Mouse (Mus musculus) midbrain, embryonic 11.5 days (tissue): ENCODE measurements around the gene Hoxa5. TPM values are rescaled to one million over a fixed set of nuclear protein-coding genes. Genes with fewer than 3 reads are reported as not detected.

Experiments used
- ATAC-seq: fragments of 200-750 bp; cut with Nextera tagmentation; 2 replicates; pipeline ENCODE4 v1.8.0; 2017; ENCODE audit warnings: moderate TSS enrichment, moderate library complexity; ENCODE audit not compliant: low FRiP score
- DNase-seq: peaks from one replicate; pipeline ENCODE4 v3.0.0; 2015; ENCODE audit warnings: low spot score; ENCODE audit errors: missing footprints
- H3K27ac ChIP-seq: fragments of 300-500 bp; sonication (generic); 2 replicates; pipeline ENCODE4 v1.5.1; 2014; ENCODE audit warnings: low read depth, low read length
- H3K27me3 ChIP-seq: fragments of 300-500 bp; sonication (generic); 2 replicates; pipeline ENCODE4 v1.6.1; 2014; ENCODE audit warnings: mild to moderate bottlenecking, low read length, moderate library complexity, mixed read lengths; ENCODE audit not compliant: control insufficient read depth, insufficient read depth
- H3K36me3 ChIP-seq: fragments of 300-500 bp; sonication (generic); 2 replicates; pipeline ENCODE4 v1.6.1; 2014; ENCODE audit warnings: mild to moderate bottlenecking, low read length, moderate library complexity, mixed read lengths; ENCODE audit not compliant: control insufficient read depth, insufficient read depth
- H3K4me1 ChIP-seq: fragments of 300-500 bp; sonication (generic); 2 replicates; pipeline ENCODE4 v1.6.1; 2014; ENCODE audit warnings: low read length; ENCODE audit not compliant: control insufficient read depth, insufficient read depth
- H3K4me2 ChIP-seq: fragments of 300-500 bp; sonication (generic); 2 replicates; pipeline ENCODE4 v1.6.1; 2014; ENCODE audit warnings: mild to moderate bottlenecking, moderate library complexity
- H3K4me3 ChIP-seq: fragments of 300-500 bp; sonication (generic); 2 replicates; pipeline ENCODE4 v1.5.1; 2014; ENCODE audit warnings: low read depth, low read length
- H3K9ac ChIP-seq: fragments of 300-500 bp; sonication (generic); 2 replicates; pipeline ENCODE4 v1.6.1; 2014; ENCODE audit warnings: low read length
- H3K9me3 ChIP-seq: fragments of 300-500 bp; sonication (generic); 2 replicates; pipeline ENCODE4 v1.6.1; 2016; ENCODE audit warnings: low read length; ENCODE audit not compliant: control insufficient read depth
- WGBS: fragments of 180-500 bp; shearing (Covaris S2); extraction: QIAGEN DNeasy Blood & Tissue Kit; methylation state at CpG from one replicate; pipeline ENCODE4 v1.1.7; 2014; 5-methylcytosine and 5-hydroxymethylcytosine counted together
- polyA plus RNA-seq: library from polyadenylated mRNA; unstranded; fragments of >200 nt; fragmentation: Nextera tagmentation; extraction: Ambion mirVana; gene quantifications from 2 replicates; pipeline ENCODE4 v1.2.1, GENCODE M21; 2014

Hoxa5 gene
- polyA plus RNA-seq, 1 experiment from 2014 or later, result not detected

- Histone ChIP-seq H3K27me3 (peaks cover 98% of the 10 kb centered on the region), H3K4me1 (peaks cover 3% of the 10 kb centered on the region; the same call in 1 of the 2 replicates), H3K4me3 (no peak overlapping the region), H3K9ac (no peak overlapping the region), H3K4me2 (no peak overlapping the region), H3K27ac (no peak overlapping the region), H3K9me3 (no peaks in the 10 kb centered on the region), H3K36me3 (no peaks in the 10 kb centered on the region)
- ATAC-seq, result no peak
- DNase-seq, result no peak
- 2% methylated on average over 6 of the region's 6 CpGs for WGBS
Observed at GRCm38 (mm10) chr6:52176391-52176790, 28.0 kb downstream of the Hoxa5 start.

DNA sequence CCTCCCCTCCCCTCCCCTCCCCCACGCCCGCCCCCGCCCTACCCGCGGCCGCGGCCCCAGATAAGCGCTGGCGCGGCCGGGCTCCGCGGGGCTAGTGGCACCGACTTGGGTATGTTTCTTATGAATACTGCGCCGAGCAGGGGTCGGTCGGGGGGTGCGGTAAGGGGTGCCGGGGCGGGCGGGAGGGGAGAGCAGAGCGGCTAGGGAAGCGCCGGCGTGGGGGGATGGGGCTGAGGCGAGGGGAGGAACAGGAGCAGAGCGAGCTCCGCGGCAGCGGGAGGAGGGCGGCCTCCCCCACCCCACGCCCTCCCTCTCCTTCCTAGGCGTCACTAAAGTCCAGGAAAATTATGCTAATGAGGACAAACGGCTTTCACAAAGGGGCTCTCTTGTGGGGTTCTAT lies 28.5 kb downstream of the Hoxa5 start:
- no peak overlapping the region for H3K27ac ChIP-seq

GRCm38 (mm10) chr6:52174968-52175751 lies 29.2 kb downstream of the Hoxa5 start:
- no peak overlapping the region for H3K4me2 ChIP-seq
- H3K4me3 ChIP-seq, result 0 out of 2 replicates have a peak overlapping the region, but pooled peaks have one; percentile 9
- ATAC-seq, result no peak
- peaks cover 3% of the 10 kb centered on the region; the same call in 1 of the 2 replicates for H3K4me1 ChIP-seq
- H3K36me3 ChIP-seq, result no peaks in the 10 kb centered on the region
- no peak overlapping the region for H3K9ac ChIP-seq
- H3K9me3 ChIP-seq, result no peaks in the 10 kb centered on the region
- peaks cover 98% of the 10 kb centered on the region for H3K27me3 ChIP-seq
- WGBS, result under 1% methylated on average over 40 of the region's 41 CpGs
- H3K27ac ChIP-seq, result no peak overlapping the region
- DNase-seq, result peak; percentile 96

More for the DNA sequence above, 28.5 kb downstream of the Hoxa5 start:
- DNase-seq, result no peak
- H3K4me3 ChIP-seq, result 0 out of 2 replicates have a peak overlapping the region, but pooled peaks have one; percentile 9
- WGBS, result 0% methylated on average over 20 of the region's 35 CpGs
- H3K9me3 ChIP-seq, result no peaks in the 10 kb centered on the region
- peaks cover 98% of the 10 kb centered on the region for H3K27me3 ChIP-seq
- no peak overlapping the region for H3K4me2 ChIP-seq
- H3K9ac ChIP-seq, result no peak overlapping the region
- ATAC-seq, result no peak
- H3K4me1 ChIP-seq, result peaks cover 3% of the 10 kb centered on the region; the same call in 1 of the 2 replicates
- no peaks in the 10 kb centered on the region for H3K36me3 ChIP-seq

GRCm38 (mm10) chr6:52173648-52174047 lies 30.7 kb downstream of the Hoxa5 start:
- Histone ChIP-seq H3K4me2 (no peak overlapping the region), H3K4me1 (peaks cover 3% of the 10 kb centered on the region; the same call in 1 of the 2 replicates), H3K27ac (no peak overlapping the region), H3K4me3 (no peak overlapping the region), H3K9ac (no peak overlapping the region), H3K36me3 (no peaks in the 10 kb centered on the region), H3K27me3 (peaks cover 97% of the 10 kb centered on the region), H3K9me3 (no peaks in the 10 kb centered on the region)
- DNase-seq, result no peak
- WGBS, result 4% methylated on average over 4 of the region's 4 CpGs
- no peak for ATAC-seq

DNA sequence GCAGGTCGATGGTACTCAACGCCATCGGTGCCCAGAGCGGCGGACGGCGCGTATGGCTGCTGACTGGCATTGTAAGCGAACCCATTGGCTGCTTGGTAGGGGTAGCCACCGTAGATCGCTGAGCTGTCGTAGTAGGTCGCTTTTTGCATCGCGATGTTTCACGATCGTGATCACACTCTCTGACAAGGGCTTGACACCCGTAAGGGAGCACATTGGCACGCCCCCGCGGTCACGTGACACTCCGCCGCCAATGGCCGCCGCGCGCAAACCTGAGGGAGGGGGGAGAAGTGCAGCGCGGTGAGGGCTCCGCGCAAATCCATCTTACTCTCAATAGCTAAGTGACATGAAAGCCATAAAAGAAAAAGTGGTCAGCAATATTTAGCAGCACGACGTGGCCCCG lies 31.9 kb downstream of the Hoxa5 start:
- WGBS, result under 1% methylated on average over 35 of the region's 35 CpGs
- Histone ChIP-seq H3K4me1 (peaks cover 3% of the 10 kb centered on the region; the same call in 1 of the 2 replicates), H3K9ac (no peak overlapping the region), H3K4me2 (peak overlapping the region; percentile 33), H3K4me3 (no peak overlapping the region), H3K27me3 (peaks cover 97% of the 10 kb centered on the region), H3K36me3 (no peaks in the 10 kb centered on the region), H3K27ac (no peak overlapping the region), H3K9me3 (no peaks in the 10 kb centered on the region)
- ATAC-seq (peak; percentile 27; the same call in 1 of the 2 replicates), DNase-seq (no peak)

- DNase-seq (no peak), ATAC-seq (no peak)
- H3K27me3 ChIP-seq, result peaks cover 97% of the 10 kb centered on the region
- H3K4me1 ChIP-seq, result peaks cover 3% of the 10 kb centered on the region; the same call in 1 of the 2 replicates
- no peaks in the 10 kb centered on the region for H3K9me3 ChIP-seq
- no peak overlapping the region for H3K27ac ChIP-seq
- 3% methylated on average over 6 of the region's 7 CpGs for WGBS
- no peaks in the 10 kb centered on the region for H3K36me3 ChIP-seq
- H3K4me3 ChIP-seq, result no peak overlapping the region
- no peak overlapping the region for H3K9ac ChIP-seq
- no peak overlapping the region for H3K4me2 ChIP-seq
Observed at GRCm38 (mm10) chr6:52171938-52172337, 32.4 kb downstream of the Hoxa5 start.

DNA sequence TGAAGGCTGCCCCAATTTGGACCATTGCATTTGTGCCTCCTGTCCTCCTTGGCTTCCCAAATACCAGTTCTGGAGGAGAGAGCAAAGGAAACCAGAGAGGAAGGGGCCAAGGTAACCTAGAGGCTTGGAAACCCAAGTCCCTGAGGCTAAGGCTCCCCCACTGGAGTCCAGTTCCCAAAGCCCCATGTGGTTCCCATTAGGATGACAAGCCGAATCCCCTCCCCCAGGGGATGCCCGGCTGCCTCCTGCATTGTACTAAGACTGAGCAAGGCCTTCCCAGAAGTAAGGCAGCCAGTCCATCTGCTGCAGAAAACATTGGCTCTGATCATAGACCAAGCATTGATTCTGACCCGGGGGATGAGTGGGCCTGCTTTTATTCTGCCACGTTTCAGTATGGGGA lies 33.1 kb downstream of the Hoxa5 start:
- peaks cover 97% of the 10 kb centered on the region for H3K27me3 ChIP-seq
- no peak overlapping the region for H3K4me2 ChIP-seq
- no peaks in the 10 kb centered on the region for H3K9me3 ChIP-seq
- no peak overlapping the region for H3K4me3 ChIP-seq
- H3K36me3 ChIP-seq, result no peaks in the 10 kb centered on the region
- H3K27ac ChIP-seq, result no peak overlapping the region
- H3K4me1 ChIP-seq, result peaks cover 3% of the 10 kb centered on the region; the same call in 1 of the 2 replicates
- H3K9ac ChIP-seq, result no peak overlapping the region
- WGBS, result 4% methylated on average over 4 of the region's 4 CpGs
- ATAC-seq, result no peak
- DNase-seq, result no peak

DNA sequence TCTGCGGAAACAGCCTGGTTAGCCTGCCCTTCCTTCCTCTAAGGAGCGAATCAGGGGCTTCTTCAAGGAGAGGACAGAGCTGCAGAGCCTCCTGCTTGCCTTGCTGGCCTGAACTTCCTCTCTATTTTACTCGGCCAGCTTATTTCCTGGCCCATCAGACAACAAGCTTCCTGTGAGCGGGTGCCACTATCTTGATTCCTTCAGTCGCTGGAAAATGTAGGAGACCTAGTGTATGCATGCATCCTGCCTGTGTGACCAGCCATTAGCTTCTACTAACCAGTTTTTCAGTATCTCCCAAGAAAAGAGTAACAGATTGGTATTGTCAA lies 33.5 kb downstream of the Hoxa5 start:
- Histone ChIP-seq H3K27me3 (peaks cover 97% of the 10 kb centered on the region), H3K27ac (no peak overlapping the region), H3K4me1 (peaks cover 3% of the 10 kb centered on the region; the same call in 1 of the 2 replicates), H3K9ac (no peak overlapping the region), H3K4me3 (no peak overlapping the region), H3K36me3 (no peaks in the 10 kb centered on the region), H3K4me2 (no peak overlapping the region), H3K9me3 (no peaks in the 10 kb centered on the region)
- ATAC-seq, result no peak
- DNase-seq, result no peak
- 4% methylated on average over 5 of the region's 5 CpGs for WGBS

DNA sequence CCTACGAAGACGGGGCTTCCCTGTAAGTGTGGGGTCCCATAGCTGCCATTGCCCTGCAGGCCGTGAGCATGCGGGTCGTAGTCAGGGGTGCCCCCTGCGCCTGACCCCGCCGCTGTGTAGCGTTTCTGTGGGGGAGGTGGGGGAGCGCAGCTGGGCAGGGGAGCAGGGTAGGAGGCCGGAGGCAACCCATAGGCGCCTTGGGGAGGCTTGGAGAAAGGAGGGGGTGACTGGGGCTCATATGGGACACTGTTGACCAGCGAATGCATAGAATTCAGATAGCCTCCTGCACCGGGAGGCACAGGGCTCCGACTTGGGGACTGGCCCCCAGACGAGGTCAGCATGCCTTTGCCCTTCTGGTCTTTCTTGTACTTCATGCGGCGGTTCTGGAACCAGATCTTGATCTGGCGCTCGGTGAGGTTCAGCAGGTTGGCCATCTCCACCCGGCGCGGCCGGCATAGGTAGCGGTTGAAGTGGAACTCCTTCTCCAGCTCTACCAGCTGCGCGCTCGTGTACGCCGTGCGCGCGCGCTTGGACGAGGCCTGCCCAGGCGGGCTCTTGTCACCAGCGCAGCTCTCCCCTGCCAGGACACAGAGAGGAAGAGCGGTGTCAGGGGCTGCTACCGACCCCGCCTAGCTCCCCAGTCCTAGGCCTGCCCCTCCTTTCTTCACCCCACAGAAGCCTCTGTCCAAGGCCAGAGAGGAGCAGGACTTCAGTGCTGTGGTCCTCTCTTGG lies 34.1 kb downstream of the Hoxa5 start:
- ATAC-seq (no peak), DNase-seq (no peak)
- Histone ChIP-seq H3K4me1 (peaks cover 3% of the 10 kb centered on the region; the same call in 1 of the 2 replicates), H3K9ac (no peak overlapping the region), H3K27me3 (peaks cover 97% of the 10 kb centered on the region), H3K4me3 (no peak overlapping the region), H3K27ac (no peak overlapping the region), H3K4me2 (no peak overlapping the region), H3K36me3 (no peaks in the 10 kb centered on the region), H3K9me3 (no peaks in the 10 kb centered on the region)
- WGBS, result 1% methylated on average over 39 of the region's 40 CpGs
